Mouse (Mus musculus) ES-Bruce4 (cell line): ENCODE measurements at regions not wholly inside any gene's neighbourhood (a gene's known extent, or its start where the extent isn't known, plus 50 kb on each side); places are given as distances from the start of the nearest gene placed in this dataset.

Experiments used
- H3K27ac ChIP-seq: 2 replicates; pipeline ENCODE4 v1.5.1; 2012; ENCODE audit warnings: low read length, inconsistent platforms; ENCODE audit not compliant: insufficient read depth
- H3K27me3 ChIP-seq: 2 replicates; pipeline ENCODE4 v1.6.1; 2012; ENCODE audit warnings: mild to moderate bottlenecking, low read length, inconsistent platforms; ENCODE audit not compliant: control insufficient read depth, poor library complexity, insufficient read depth, severe bottlenecking
- H3K36me3 ChIP-seq: 2 replicates; pipeline ENCODE4 v1.6.1; 2012; ENCODE audit warnings: inconsistent platforms, mild to moderate bottlenecking, low read length, moderate library complexity; ENCODE audit not compliant: control insufficient read depth, poor library complexity, insufficient read depth, severe bottlenecking
- H3K4me1 ChIP-seq: one replicate; pipeline ENCODE4 v1.8.1; 2011; ENCODE audit warnings: low read length; ENCODE audit not compliant: control insufficient read depth, insufficient read depth
- H3K4me3 ChIP-seq: 2 replicates; pipeline ENCODE4 v1.5.1; 2011; ENCODE audit warnings: low read depth, mild to moderate bottlenecking, low read length
- H3K9ac ChIP-seq: 2 replicates; pipeline ENCODE4 v1.6.1; 2012; ENCODE audit warnings: low read depth, mild to moderate bottlenecking, inconsistent platforms; ENCODE audit not compliant: poor library complexity, severe bottlenecking
- H3K9me3 ChIP-seq: replicated peaks from 2 replicates; pipeline ENCODE4 v1.6.1; 2012; ENCODE audit warnings: mild to moderate bottlenecking, low read length, inconsistent platforms; ENCODE audit not compliant: control insufficient read depth, poor library complexity, insufficient read depth, severe bottlenecking
- CTCF ChIP-seq: IDR thresholded peaks from one replicate; pipeline ENCODE4 v1.8.1; 2011; ENCODE audit warnings: low read depth, low read length
- EP300 ChIP-seq: IDR thresholded peaks from 2 replicates; pipeline ENCODE4 v1.6.1; 2011; ENCODE audit warnings: low read depth, low read length; ENCODE audit not compliant: insufficient read depth
- POLR2A ChIP-seq: IDR thresholded peaks from one replicate; pipeline ENCODE4 v1.8.1; 2011; ENCODE audit warnings: low read length; ENCODE audit not compliant: insufficient read depth

- H3K4me3 ChIP-seq, result no peak overlapping the region
- no peaks in the 10 kb centered on the region for H3K27me3 ChIP-seq
- TF ChIP-seq CTCF (no peak), EP300 (no peak), POLR2A (no peak)
- H3K9me3 ChIP-seq, result no peaks in the 10 kb centered on the region; the same call in 1 of the 2 replicates
- no peaks in the 10 kb centered on the region for H3K36me3 ChIP-seq
- H3K27ac ChIP-seq, result no peak overlapping the region
- no peaks in the 10 kb centered on the region for H3K4me1 ChIP-seq
- no peak overlapping the region for H3K9ac ChIP-seq
Measured at GRCm38 (mm10) chr16:55379996-55380395, 82.2 kb upstream of the Zpld1 start.

GRCm38 (mm10) chr16:55379189-55379588 lies 81.4 kb upstream of the Zpld1 start:
- TF ChIP-seq CTCF (no peak), EP300 (no peak), POLR2A (no peak)
- Histone ChIP-seq H3K4me1 (no peaks in the 10 kb centered on the region), H3K27me3 (no peaks in the 10 kb centered on the region), H3K4me3 (no peak overlapping the region), H3K27ac (no peak overlapping the region; the same call in 1 of the 2 replicates), H3K9me3 (no peaks in the 10 kb centered on the region; the same call in 1 of the 2 replicates), H3K36me3 (no peaks in the 10 kb centered on the region), H3K9ac (no peak overlapping the region)

- no peaks in the 10 kb centered on the region for H3K27me3 ChIP-seq
- TF ChIP-seq POLR2A (no peak), EP300 (peak; percentile 42; the same call in 1 of the 2 replicates), CTCF (no peak)
- H3K9ac ChIP-seq, result no peak overlapping the region
- no peak overlapping the region for H3K4me3 ChIP-seq
- no peaks in the 10 kb centered on the region for H3K36me3 ChIP-seq
- H3K4me1 ChIP-seq, result no peaks in the 10 kb centered on the region
- H3K9me3 ChIP-seq, result no peaks in the 10 kb centered on the region; the same call in 1 of the 2 replicates
- no peak overlapping the region; the same call in 1 of the 2 replicates for H3K27ac ChIP-seq
Measured at GRCm38 (mm10) chr16:55378701-55379100, 80.9 kb upstream of the Zpld1 start.

GRCm38 (mm10) chr16:55375922-55376321 lies 78.1 kb upstream of the Zpld1 start:
- TF ChIP-seq EP300, result no peak
- TF ChIP-seq POLR2A, result no peak
- no peak for TF ChIP-seq CTCF
- Histone ChIP-seq H3K27ac (no peak overlapping the region), H3K27me3 (no peaks in the 10 kb centered on the region), H3K4me1 (no peaks in the 10 kb centered on the region), H3K9ac (no peak overlapping the region), H3K4me3 (no peak overlapping the region), H3K36me3 (no peaks in the 10 kb centered on the region), H3K9me3 (no peaks in the 10 kb centered on the region)

- Histone ChIP-seq H3K4me3 (no peak overlapping the region), H3K9me3 (no peaks in the 10 kb centered on the region), H3K36me3 (no peaks in the 10 kb centered on the region), H3K27me3 (no peaks in the 10 kb centered on the region), H3K4me1 (no peaks in the 10 kb centered on the region), H3K27ac (no peak overlapping the region), H3K9ac (no peak overlapping the region)
- TF ChIP-seq EP300 (no peak), CTCF (no peak), POLR2A (no peak)
Measured at GRCm38 (mm10) chr16:55357686-55358085, 59.9 kb upstream of the Zpld1 start.

- Histone ChIP-seq H3K27ac (no peak overlapping the region), H3K9ac (no peak overlapping the region), H3K4me3 (no peak overlapping the region), H3K9me3 (no peaks in the 10 kb centered on the region), H3K4me1 (no peaks in the 10 kb centered on the region), H3K36me3 (no peaks in the 10 kb centered on the region), H3K27me3 (no peaks in the 10 kb centered on the region)
- TF ChIP-seq POLR2A (no peak), CTCF (no peak), EP300 (no peak)
Measured at GRCm38 (mm10) chr16:55356097-55356496, 58.3 kb upstream of the Zpld1 start.
